Mouse (Mus musculus) heart, postnatal 0 days (tissue): ENCODE results near the gene Il13. TPM values are rescaled to one million over a fixed set of nuclear protein-coding genes. Genes with fewer than 3 reads are reported as not detected.

Experiments
- ATAC-seq: fragments of 200-750 bp; cut with Nextera tagmentation; 2 replicates; pipeline ENCODE4 v1.8.0; 2017; ENCODE audit warnings: low read depth, moderate number of reproducible peaks, moderate library complexity; ENCODE audit not compliant: insufficient read depth
- DNase-seq: peaks from one replicate; pipeline ENCODE4 v3.0.0-alpha.2; 2016; ENCODE audit warnings: low spot score
- H3K27ac ChIP-seq: fragments of 300-500 bp; sonication (generic); 2 replicates; pipeline ENCODE4 v1.5.1; 2014; ENCODE audit warnings: low read depth, mild to moderate bottlenecking
- H3K27me3 ChIP-seq: fragments of 300-500 bp; sonication (generic); 2 replicates; pipeline ENCODE4 v1.6.1; 2014; ENCODE audit warnings: low read length, mixed read lengths; ENCODE audit not compliant: control insufficient read depth, insufficient read depth
- H3K36me3 ChIP-seq: fragments of 300-500 bp; sonication (generic); replicated peaks from 2 replicates; pipeline ENCODE4 v1.6.1; 2014; ENCODE audit warnings: low read length, mixed read lengths; ENCODE audit not compliant: control insufficient read depth, insufficient read depth
- H3K4me1 ChIP-seq: fragments of 300-500 bp; sonication (generic); 2 replicates; pipeline ENCODE4 v1.6.1; 2014; ENCODE audit warnings: antibody characterized with exemption; ENCODE audit not compliant: control insufficient read depth, insufficient read depth
- H3K4me2 ChIP-seq: fragments of 300-500 bp; sonication (generic); 2 replicates; pipeline ENCODE4 v1.6.1; 2014; ENCODE audit warnings: low read depth, mild to moderate bottlenecking, low read length, moderate library complexity
- H3K4me3 ChIP-seq: fragments of 300-500 bp; sonication (generic); 2 replicates; pipeline ENCODE4 v1.5.1; 2014; ENCODE audit warnings: low read depth, low read length
- H3K9ac ChIP-seq: fragments of 300-500 bp; sonication (generic); replicated peaks from 2 replicates; pipeline ENCODE4 v1.6.1; 2014; ENCODE audit warnings: low read depth, low read length, mixed read lengths
- H3K9me3 ChIP-seq: fragments of 300-500 bp; sonication (generic); replicated peaks from 2 replicates; pipeline ENCODE4 v1.6.1; 2016; ENCODE audit warnings: low read length; ENCODE audit not compliant: control insufficient read depth
- CTCF ChIP-seq: IDR thresholded peaks from 2 replicates; pipeline ENCODE4 v1.5.1; 2016; ENCODE audit warnings: antibody characterized with exemption, control low read depth, low read depth
- EP300 ChIP-seq: IDR thresholded peaks from 2 replicates; pipeline ENCODE4 v1.6.1; 2016; ENCODE audit warnings: antibody characterized with exemption, low read depth
- WGBS: fragments of 180-500 bp; shearing (Covaris S2); extraction: QIAGEN DNeasy Blood & Tissue Kit; methylation state at CpG from one replicate; pipeline ENCODE4 v1.1.7; 2014; 5-methylcytosine and 5-hydroxymethylcytosine counted together
- polyA plus RNA-seq: library from polyadenylated mRNA; unstranded; fragments of >200 nt; fragmentation: Nextera tagmentation; extraction: Ambion mirVana; gene quantifications from 2 replicates; pipeline ENCODE4 v1.2.1, GENCODE M21; 2015
- total RNA-seq: library from RNA; depleted of rRNA; stranded (reverse); fragments of >200 nt; gene quantifications from 2 replicates; pipeline ENCODE4 v1.2.3, GENCODE M21; 2014; ENCODE audit warnings: low replicate concordance

The Il13 gene
- total and polyA plus RNA-seq, 2 experiments from 2014 or later, result not detected

DNA sequence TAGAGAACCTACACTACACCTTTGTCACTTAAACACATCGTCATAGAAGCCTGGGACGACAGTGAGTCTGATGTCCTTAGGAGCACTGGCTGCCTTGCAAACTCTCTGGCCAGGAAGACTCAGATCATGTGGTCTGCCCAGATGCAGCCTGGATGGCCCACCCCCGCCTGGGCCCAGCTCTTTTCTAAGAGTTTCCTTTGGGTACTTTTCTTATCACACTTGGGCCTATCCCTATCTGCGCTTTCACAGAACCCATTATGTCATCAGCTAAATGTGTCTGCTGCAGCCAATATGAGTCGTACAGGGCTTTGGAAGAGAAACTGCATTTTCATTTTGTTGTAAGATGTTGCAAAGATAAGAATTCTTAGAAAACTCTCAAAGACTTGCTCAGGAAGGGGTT is 20.5 kb upstream of the Il13 start:
- TF ChIP-seq CTCF (no peak), EP300 (no peak)
- Histone ChIP-seq H3K36me3 (peaks cover 36% of the 10 kb centered on the region), H3K4me3 (no peak overlapping the region), H3K27ac (no peak overlapping the region), H3K4me1 (peaks cover 21% of the 10 kb centered on the region), H3K4me2 (no peak overlapping the region; the same call in 1 of the 2 replicates), H3K9me3 (no peaks in the 10 kb centered on the region), H3K9ac (0 out of 2 replicates have a peak overlapping the region, but pooled peaks have one; percentile 4), H3K27me3 (no peaks in the 10 kb centered on the region)
- WGBS, result 8% methylated on average over 5 of the region's 5 CpGs
- ATAC-seq (peak; percentile 93), DNase-seq (peak; percentile 77)

DNA sequence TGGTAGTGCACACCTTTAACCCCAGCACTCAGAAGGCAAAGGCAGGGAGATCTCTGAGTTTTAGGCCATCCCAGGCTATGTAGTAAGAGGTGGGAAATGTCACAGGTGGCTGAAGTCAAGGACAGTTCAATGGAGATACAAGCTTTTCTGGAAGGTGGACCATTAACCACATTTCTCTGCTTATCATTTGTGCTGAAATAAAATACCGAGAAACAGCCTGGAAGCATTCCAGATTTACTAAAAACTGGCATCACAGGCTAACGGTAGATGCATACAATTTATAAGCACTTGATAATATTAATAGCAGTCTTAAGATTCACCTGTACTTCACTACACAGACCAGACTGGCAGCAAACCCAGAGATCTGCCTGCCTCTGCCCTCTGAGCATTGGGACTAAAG is 17.9 kb upstream of the Il13 start:
- no peak overlapping the region for H3K4me3 ChIP-seq
- ATAC-seq, result no peak
- H3K36me3 ChIP-seq, result peaks cover 41% of the 10 kb centered on the region

DNA sequence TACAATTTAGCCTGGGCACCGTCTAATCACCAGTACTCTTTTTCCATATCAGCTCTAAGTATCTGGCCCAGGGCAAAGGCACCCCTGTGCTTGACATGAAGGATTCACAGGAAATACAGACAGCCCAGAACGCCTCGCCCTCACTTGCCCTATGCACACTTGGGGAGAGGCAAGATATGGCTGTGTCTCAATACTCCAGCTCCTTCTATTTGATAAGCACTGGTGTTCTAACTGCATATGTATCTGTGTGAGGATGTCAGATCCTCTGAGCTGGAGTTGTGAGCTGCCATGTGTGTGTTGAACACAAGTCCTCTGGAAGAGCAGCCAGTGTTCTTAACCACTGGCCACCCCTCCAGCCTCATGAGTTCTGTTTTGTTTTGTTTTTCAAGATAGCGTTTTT is 16.9 kb upstream of the Il13 start:
- WGBS, result 77% methylated on average over 4 of the region's 4 CpGs
- no peaks in the 10 kb centered on the region for H3K9me3 ChIP-seq
- ATAC-seq, result no peak
- no peak overlapping the region for H3K4me3 ChIP-seq
- H3K27me3 ChIP-seq, result no peaks in the 10 kb centered on the region
- H3K4me1 ChIP-seq, result peaks cover 12% of the 10 kb centered on the region
- no peak overlapping the region for H3K9ac ChIP-seq
- no peak for DNase-seq
- TF ChIP-seq EP300 (no peak), CTCF (no peak)
- H3K36me3 ChIP-seq, result peaks cover 41% of the 10 kb centered on the region
- H3K4me2 ChIP-seq, result no peak overlapping the region
- no peak overlapping the region for H3K27ac ChIP-seq

More for the DNA sequence above, 17.9 kb upstream of the Il13 start:
- Histone ChIP-seq H3K9me3 (no peaks in the 10 kb centered on the region), H3K9ac (no peak overlapping the region), H3K4me1 (peaks cover 21% of the 10 kb centered on the region), H3K4me2 (no peak overlapping the region), H3K27me3 (no peaks in the 10 kb centered on the region), H3K27ac (no peak overlapping the region)
- DNase-seq, result no peak
- no peak for TF ChIP-seq EP300
- no peak for TF ChIP-seq CTCF
- 78% methylated on average over 2 of the region's 2 CpGs for WGBS

DNA sequence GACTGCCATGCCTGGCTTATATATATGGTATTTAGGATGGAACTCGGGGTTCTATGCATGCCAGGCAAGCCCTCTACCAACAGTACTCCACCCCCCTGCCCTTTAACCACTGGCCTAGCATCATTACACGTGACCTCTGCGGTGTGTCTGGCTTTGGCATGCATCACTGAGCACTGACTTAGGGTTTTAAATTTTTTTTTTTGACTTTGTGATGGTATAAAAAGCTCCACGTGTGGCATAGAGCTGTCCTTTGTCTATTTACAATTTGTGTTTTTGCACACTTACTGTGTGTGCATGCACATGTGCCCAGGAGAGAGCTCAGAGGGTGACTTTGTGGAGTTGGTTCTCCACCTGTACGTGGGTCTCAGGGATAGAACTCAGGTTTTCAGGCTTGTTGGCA is 9.5 kb upstream of the Il13 start:
- no peak for ATAC-seq
- H3K27me3 ChIP-seq, result no peaks in the 10 kb centered on the region
- DNase-seq, result no peak
- H3K36me3 ChIP-seq, result no peaks in the 10 kb centered on the region
- no peaks in the 10 kb centered on the region for H3K4me1 ChIP-seq
- no peak overlapping the region for H3K4me2 ChIP-seq
- no peaks in the 10 kb centered on the region for H3K9me3 ChIP-seq
- no peak overlapping the region for H3K27ac ChIP-seq
- H3K4me3 ChIP-seq, result no peak overlapping the region
- H3K9ac ChIP-seq, result no peak overlapping the region
- TF ChIP-seq CTCF, result no peak
- TF ChIP-seq EP300, result no peak
- WGBS, result 81% methylated on average over 5 of the region's 5 CpGs

DNA sequence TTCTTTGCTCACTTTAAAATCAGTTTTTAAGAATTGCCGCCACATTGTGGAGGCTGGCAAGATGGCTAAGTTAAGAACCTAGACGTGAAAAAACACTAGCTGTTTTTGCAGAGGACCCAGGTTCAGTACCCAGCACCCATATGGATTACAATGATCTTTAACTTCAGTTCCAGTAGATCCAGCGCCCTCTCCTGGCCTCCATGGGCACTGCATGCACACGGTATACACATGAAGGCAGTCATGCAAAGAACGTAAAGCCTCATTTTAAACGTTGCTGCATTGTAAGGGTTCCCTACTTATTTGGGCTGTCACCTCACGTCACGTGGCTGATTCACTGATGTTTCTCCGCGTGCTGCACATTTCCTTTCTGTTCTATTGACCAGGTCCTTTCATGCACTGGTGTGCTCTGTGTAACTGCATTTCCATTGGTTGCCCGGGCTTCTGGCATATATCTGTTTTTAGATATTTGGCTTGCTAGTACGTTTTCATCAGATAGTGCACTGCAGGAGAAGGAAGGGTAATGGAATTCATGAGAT is 8.3 kb upstream of the Il13 start:
- H3K27ac ChIP-seq, result no peak overlapping the region
- no peaks in the 10 kb centered on the region for H3K4me1 ChIP-seq
- H3K4me3 ChIP-seq, result no peak overlapping the region
- WGBS, result 62% methylated on average over 12 of the region's 12 CpGs
- H3K27me3 ChIP-seq, result peaks cover under 1% of the 10 kb centered on the region; the same call in 1 of the 2 replicates
- no peak overlapping the region for H3K4me2 ChIP-seq
- DNase-seq (no peak), ATAC-seq (no peak)
- no peaks in the 10 kb centered on the region for H3K9me3 ChIP-seq
- H3K36me3 ChIP-seq, result no peaks in the 10 kb centered on the region
- TF ChIP-seq EP300, result no peak
- TF ChIP-seq CTCF, result no peak
- no peak overlapping the region for H3K9ac ChIP-seq

DNA sequence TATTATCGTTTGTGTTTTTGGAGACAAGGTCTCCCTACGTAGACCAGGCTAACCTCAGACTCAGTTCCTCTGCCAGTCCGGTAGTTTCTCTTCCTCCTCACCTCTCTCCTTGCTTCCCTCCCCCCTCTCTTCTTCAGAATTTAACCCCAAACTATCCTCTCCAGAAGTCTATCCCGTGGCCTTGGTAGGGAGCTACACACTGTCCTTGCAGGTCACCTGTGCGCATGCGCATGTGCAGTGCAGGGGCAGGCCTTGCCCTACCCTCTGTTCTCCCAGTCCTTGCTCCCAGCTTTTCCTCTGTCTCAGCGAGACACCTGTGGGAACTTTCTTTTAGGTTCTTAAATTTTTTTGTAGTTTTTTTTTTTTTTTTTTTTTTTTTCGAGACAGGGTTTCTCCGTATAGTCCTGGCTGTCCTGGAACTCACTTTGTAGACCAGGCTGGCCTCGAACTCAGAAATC is 3.3 kb upstream of the Il13 start:
- Histone ChIP-seq H3K9me3 (no peaks in the 10 kb centered on the region), H3K4me2 (no peak overlapping the region), H3K4me3 (no peak overlapping the region), H3K36me3 (no peaks in the 10 kb centered on the region), H3K27ac (no peak overlapping the region), H3K9ac (no peak overlapping the region), H3K27me3 (peaks cover 31% of the 10 kb centered on the region), H3K4me1 (0 out of 2 replicates have a peak, but pooled peaks cover 4% of the 10 kb centered on the region)
- 81% methylated on average over 10 of the region's 10 CpGs for WGBS
- TF ChIP-seq CTCF (no peak), EP300 (no peak)
- no peak for DNase-seq
- ATAC-seq, result no peak
